Mouse (Mus musculus): Measurements from ENCODE around the gene Bcar1.

- TF ChIP-seq MAFK (IDR thresholded peaks at IDR 0.05; ENCODE audit: insufficient read depth, low read depth, low read length) (no peak), ZNF384 (IDR thresholded peaks at IDR 0.05; ENCODE audit: low read depth, low read length) (no peak), CHD2 (IDR thresholded peaks at IDR 0.05; ENCODE audit: low read depth, low read length) (no peak), ZC3H11A (IDR thresholded peaks at IDR 0.05; ENCODE audit: borderline replicate concordance, low read depth, low read length) (no peak), HCFC1 (IDR thresholded peaks at IDR 0.05; ENCODE audit: borderline replicate concordance, insufficient read depth, low read length) (no peak)
Measured at GRCm38 (mm10) chr8:111736321-111736720, 7.3 kb downstream of the Bcar1 start.

Measured in ES-E14 (cell line).